Mouse (Mus musculus): ENCODE measurements at regions not wholly inside any gene's neighbourhood (a gene's known extent, or its start where the extent isn't known, plus 50 kb on each side); places are given as distances from the start of the nearest gene placed in this dataset.

GRCm38 (mm10) chr2:142548766-142549165, 352.6 kb downstream of the Kif16b start:
- no peak for TF ChIP-seq HCFC1 (IDR thresholded peaks at IDR 0.05; ENCODE audit: borderline replicate concordance, insufficient read depth, low read length)
- no peak for TF ChIP-seq CHD2 (IDR thresholded peaks at IDR 0.05; ENCODE audit: low read depth, low read length)
- TF ChIP-seq MAFK (IDR thresholded peaks at IDR 0.05; ENCODE audit: insufficient read depth, low read depth, low read length): no peak
